Mouse (Mus musculus): Measurements from ENCODE around the gene Exo5. TPM values are rescaled to one million over a fixed set of nuclear protein-coding genes. Genes with fewer than 3 reads are reported as not detected.
A peak's percentile ranks its signal among the peaks of the same experiment; 100 is the strongest.

Gene Exo5
- polyA plus RNA-seq, 1 experiment from 2014 or later: 13.1 TPM

DNA sequence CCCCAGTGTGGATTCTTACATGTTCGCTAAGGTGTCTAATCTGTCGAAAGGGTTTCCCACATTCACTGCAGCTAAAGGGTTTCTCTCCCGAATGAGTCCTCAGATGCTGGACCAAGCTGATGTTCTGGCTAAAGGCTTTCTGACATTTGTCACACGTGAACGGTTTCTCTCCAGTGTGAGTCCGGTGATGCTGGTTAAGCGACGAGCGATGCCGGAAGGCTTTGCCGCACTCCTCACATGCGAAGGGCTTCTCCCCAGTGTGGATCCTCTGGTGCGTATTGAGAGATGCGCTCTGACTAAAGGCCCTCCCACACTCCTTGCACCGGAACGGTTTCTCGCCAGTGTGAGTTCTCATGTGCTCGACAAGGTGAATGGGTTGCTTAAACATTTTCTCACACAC is 5.9 kb upstream of the Exo5 start:
- ATAC-seq (no peak), DNase-seq (ENCODE audit: low spot score) (no peak)
- no peaks in the 10 kb centered on the region; the same call in 1 of the 2 replicates for H3K36me3 ChIP-seq (ENCODE audit: insufficient read depth, low read length)
- 0 out of 2 replicates have a peak, but pooled peaks cover 5% of the 10 kb centered on the region for H3K9me3 ChIP-seq (ENCODE audit: low read length)
- no peak overlapping the region for H3K9ac ChIP-seq (replicated peaks; ENCODE audit: low read depth)
- whole genome bisulfite sequencing: 96% methylated on average over 18 of the region's 18 CpGs
- H3K27me3 ChIP-seq (replicated peaks; ENCODE audit: insufficient read depth, low read length): no peaks in the 10 kb centered on the region
- no peak overlapping the region for H3K4me3 ChIP-seq (ENCODE audit: low read depth, low read length)
- no peak for TF ChIP-seq EP300 (IDR thresholded peaks at IDR 0.05)
- no peak overlapping the region for H3K4me2 ChIP-seq (replicated peaks; ENCODE audit: low read depth, low read length)
- no peaks in the 10 kb centered on the region for H3K4me1 ChIP-seq (ENCODE audit: insufficient read depth, low read depth, low read length)
- no peak overlapping the region for H3K27ac ChIP-seq (ENCODE audit: low read length)

DNA sequence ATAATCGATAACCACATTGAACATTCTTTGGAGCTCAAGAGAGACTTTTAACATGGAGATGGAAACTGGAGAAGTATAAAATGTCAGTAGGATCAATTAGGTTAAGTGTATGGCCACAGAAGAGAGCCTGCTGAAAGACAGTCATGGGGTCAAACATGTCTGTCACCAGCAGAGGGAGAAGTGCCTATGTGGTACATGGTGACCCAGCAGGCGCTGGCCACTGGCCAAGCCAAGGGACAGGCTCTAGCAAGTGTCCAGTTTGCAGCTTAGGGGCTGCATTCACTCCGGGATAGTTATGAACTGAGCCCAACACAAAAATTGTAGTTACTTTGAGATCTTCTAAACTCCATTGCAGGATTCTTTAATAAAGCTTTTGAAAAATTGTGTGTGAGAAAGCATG is 3.9 kb upstream of the Exo5 start:
- ATAC-seq: no peak

DNA sequence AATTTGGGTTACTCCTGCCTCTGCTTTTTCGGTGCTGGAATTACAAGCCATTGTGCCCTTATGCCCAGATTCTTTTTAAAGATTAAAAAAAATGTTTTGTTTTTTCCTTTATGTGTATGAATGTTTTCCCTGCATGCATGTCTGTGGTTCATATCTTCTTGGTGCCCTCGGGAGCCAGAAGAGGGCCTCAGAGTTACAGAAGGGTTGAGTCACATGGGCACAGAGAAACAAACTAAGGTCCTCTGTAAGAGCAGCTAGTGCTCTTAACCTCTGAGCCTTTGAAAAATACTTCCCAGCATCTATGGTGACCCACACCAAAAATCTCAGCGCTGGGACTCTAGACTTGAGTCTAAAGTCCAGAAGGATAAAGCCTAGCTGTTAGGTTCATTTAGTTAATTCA is 569 bp upstream of the Exo5 start:
- WGBS: 11% methylated on average over 3 of the region's 3 CpGs
- Histone ChIP-seq H3K4me3 (ENCODE audit: low read depth, low read length) (peak overlapping the region; percentile 50), H3K9me3 (ENCODE audit: low read length) (no peaks in the 10 kb centered on the region), H3K4me2 (replicated peaks; ENCODE audit: low read depth, low read length) (peak overlapping the region; percentile 57), H3K27me3 (replicated peaks; ENCODE audit: insufficient read depth, low read length) (no peaks in the 10 kb centered on the region), H3K36me3 (ENCODE audit: insufficient read depth, low read length) (peaks cover 3% of the 10 kb centered on the region; the same call in 1 of the 2 replicates), H3K9ac (replicated peaks; ENCODE audit: low read depth) (peak overlapping the region; percentile 72), H3K4me1 (ENCODE audit: insufficient read depth, low read depth, low read length) (peaks cover 3% of the 10 kb centered on the region; the same call in 1 of the 2 replicates), H3K27ac (ENCODE audit: low read length) (peak overlapping the region; percentile 93)
- no peak; the same call in 1 of the 2 replicates for TF ChIP-seq EP300 (IDR thresholded peaks at IDR 0.05)
- TF ChIP-seq CTCF (IDR thresholded peaks at IDR 0.05): peak; percentile 64
- DNase-seq (ENCODE audit: low spot score) (peak; percentile 75), ATAC-seq (peak; percentile 67)

More for the DNA sequence above, 3.9 kb upstream of the Exo5 start:
- Histone ChIP-seq H3K9me3 (ENCODE audit: low read length) (0 out of 2 replicates have a peak, but pooled peaks cover 5% of the 10 kb centered on the region), H3K36me3 (ENCODE audit: insufficient read depth, low read length) (no peaks in the 10 kb centered on the region; the same call in 1 of the 2 replicates), H3K4me1 (ENCODE audit: insufficient read depth, low read depth, low read length) (peaks cover 3% of the 10 kb centered on the region; the same call in 1 of the 2 replicates), H3K4me3 (ENCODE audit: low read depth, low read length) (no peak overlapping the region), H3K27me3 (replicated peaks; ENCODE audit: insufficient read depth, low read length) (no peaks in the 10 kb centered on the region), H3K27ac (ENCODE audit: low read length) (no peak overlapping the region), H3K9ac (replicated peaks; ENCODE audit: low read depth) (no peak overlapping the region), H3K4me2 (replicated peaks; ENCODE audit: low read depth, low read length) (no peak overlapping the region)
- no peak for DNase-seq (ENCODE audit: low spot score)
- no peak for TF ChIP-seq EP300 (IDR thresholded peaks at IDR 0.05)
- peak; percentile 37 for TF ChIP-seq CTCF (IDR thresholded peaks at IDR 0.05)
- WGBS: 78% methylated on average over 3 of the region's 3 CpGs

DNA sequence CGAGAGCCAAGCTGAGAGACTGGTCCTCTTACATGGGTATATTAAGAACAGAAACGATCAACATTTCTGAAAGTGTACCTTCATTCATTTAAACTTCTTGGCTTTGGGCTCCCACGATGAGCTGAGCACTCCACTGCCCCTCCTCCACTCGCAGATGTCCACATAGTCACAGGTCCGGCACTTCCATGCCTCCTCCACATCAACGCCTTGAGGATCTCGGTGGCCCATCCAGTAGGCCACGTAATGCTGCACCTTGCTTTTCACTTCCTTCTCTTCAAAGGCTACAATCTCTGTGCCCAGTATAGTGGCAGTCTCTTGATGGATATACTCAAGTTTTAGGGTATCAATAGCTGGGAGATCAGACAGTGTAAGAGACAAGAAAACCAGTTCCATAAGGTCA is 3.4 kb downstream of the Exo5 start:
- ATAC-seq (no peak), DNase-seq (ENCODE audit: low spot score) (no peak)
- no peaks in the 10 kb centered on the region for H3K27me3 ChIP-seq (replicated peaks; ENCODE audit: insufficient read depth, low read length)
- no peak overlapping the region for H3K4me2 ChIP-seq (replicated peaks; ENCODE audit: low read depth, low read length)
- TF ChIP-seq CTCF (IDR thresholded peaks at IDR 0.05): no peak
- TF ChIP-seq EP300 (IDR thresholded peaks at IDR 0.05): no peak
- H3K9ac ChIP-seq (replicated peaks; ENCODE audit: low read depth): no peak overlapping the region
- H3K27ac ChIP-seq (ENCODE audit: low read length): no peak overlapping the region
- peaks cover 3% of the 10 kb centered on the region; the same call in 1 of the 2 replicates for H3K4me1 ChIP-seq (ENCODE audit: insufficient read depth, low read depth, low read length)
- H3K4me3 ChIP-seq (ENCODE audit: low read depth, low read length): no peak overlapping the region
- H3K36me3 ChIP-seq (ENCODE audit: insufficient read depth, low read length): 0 out of 2 replicates have a peak, but pooled peaks cover 3% of the 10 kb centered on the region
- no peaks in the 10 kb centered on the region for H3K9me3 ChIP-seq (ENCODE audit: low read length)
- WGBS: 91% methylated on average over 8 of the region's 8 CpGs

DNA sequence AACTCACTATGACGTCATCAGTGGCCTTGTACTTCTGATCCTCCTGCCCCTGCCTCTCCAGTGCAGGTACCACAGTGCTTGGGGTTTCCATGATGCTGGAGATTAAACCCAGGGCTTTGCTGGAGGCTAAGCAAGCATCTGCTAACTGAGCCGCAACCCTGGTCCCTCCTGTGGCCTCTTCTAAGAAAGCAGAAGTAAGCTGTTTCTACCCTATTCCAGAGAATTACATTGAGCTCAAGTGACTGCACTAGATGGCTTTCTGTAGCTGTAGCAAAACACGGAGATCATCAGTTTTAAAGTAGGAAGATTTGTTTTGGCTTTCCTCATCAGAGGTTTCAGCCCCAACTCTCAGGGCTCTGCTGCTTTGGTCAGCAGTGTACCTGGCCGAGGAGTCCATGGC is 10.3 kb downstream of the Exo5 start:
- no peak overlapping the region for H3K27ac ChIP-seq (ENCODE audit: low read length)
- no peak for TF ChIP-seq CTCF (IDR thresholded peaks at IDR 0.05)
- no peak for TF ChIP-seq EP300 (IDR thresholded peaks at IDR 0.05)
- H3K4me3 ChIP-seq (ENCODE audit: low read depth, low read length): no peak overlapping the region
- H3K4me2 ChIP-seq (replicated peaks; ENCODE audit: low read depth, low read length): no peak overlapping the region
- no peaks in the 10 kb centered on the region for H3K36me3 ChIP-seq (ENCODE audit: insufficient read depth, low read length)
- ATAC-seq (no peak), DNase-seq (ENCODE audit: low spot score) (no peak)
- 70% methylated on average over 4 of the region's 4 CpGs for WGBS
- no peaks in the 10 kb centered on the region for H3K4me1 ChIP-seq (ENCODE audit: insufficient read depth, low read depth, low read length)
- no peaks in the 10 kb centered on the region for H3K9me3 ChIP-seq (ENCODE audit: low read length)
- H3K27me3 ChIP-seq (replicated peaks; ENCODE audit: insufficient read depth, low read length): no peaks in the 10 kb centered on the region
- no peak overlapping the region for H3K9ac ChIP-seq (replicated peaks; ENCODE audit: low read depth)

DNA sequence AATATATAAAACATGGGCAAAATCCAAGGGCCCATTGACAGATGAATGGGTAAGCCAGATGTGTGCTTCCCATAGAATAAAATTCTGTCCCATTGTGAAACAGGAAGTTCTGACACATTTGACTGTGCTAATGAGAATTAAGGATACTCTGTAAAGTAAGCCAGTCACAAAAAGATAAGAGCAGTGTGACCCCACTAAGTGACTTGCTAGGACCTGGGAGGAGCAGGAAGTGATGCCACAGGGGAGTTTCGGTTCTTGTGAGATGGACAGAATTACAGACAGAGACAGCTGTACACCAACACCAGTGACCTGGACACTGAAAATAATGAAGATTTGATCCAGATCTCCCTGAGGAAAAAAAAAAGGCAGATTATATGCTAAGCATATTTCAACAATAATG is 11.0 kb downstream of the Exo5 start:
- Histone ChIP-seq H3K27ac (ENCODE audit: low read length) (no peak overlapping the region), H3K4me1 (ENCODE audit: insufficient read depth, low read depth, low read length) (no peaks in the 10 kb centered on the region), H3K36me3 (ENCODE audit: insufficient read depth, low read length) (no peaks in the 10 kb centered on the region), H3K4me3 (ENCODE audit: low read depth, low read length) (no peak overlapping the region), H3K9ac (replicated peaks; ENCODE audit: low read depth) (no peak overlapping the region), H3K27me3 (replicated peaks; ENCODE audit: insufficient read depth, low read length) (no peaks in the 10 kb centered on the region), H3K9me3 (ENCODE audit: low read length) (no peaks in the 10 kb centered on the region), H3K4me2 (replicated peaks; ENCODE audit: low read depth, low read length) (no peak overlapping the region)
- ATAC-seq (no peak), DNase-seq (ENCODE audit: low spot score) (no peak)
- TF ChIP-seq CTCF (IDR thresholded peaks at IDR 0.05): no peak
- no peak for TF ChIP-seq EP300 (IDR thresholded peaks at IDR 0.05)
- 70% methylated on average over 1 of the region's 1 CpGs for WGBS

DNA sequence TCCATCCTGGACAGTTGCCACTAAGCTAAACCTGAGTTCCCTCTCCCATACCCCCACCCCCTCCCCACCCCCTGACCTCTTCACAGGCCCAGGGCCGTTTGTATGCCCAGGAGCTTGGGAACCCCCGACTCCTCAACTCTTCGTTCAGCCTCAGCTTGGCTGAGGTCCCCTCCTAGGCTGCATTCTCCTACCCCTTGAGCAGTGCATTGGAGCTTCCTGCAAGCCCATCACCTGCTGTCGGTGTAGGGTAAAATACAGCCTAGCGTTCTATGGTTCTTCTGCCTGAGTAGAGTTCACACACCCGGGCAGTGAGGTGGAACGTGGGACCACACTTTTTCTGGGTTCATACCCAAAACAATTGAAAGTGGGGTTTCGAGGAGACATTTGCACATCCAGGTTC is 11.4 kb downstream of the Exo5 start:
- TF ChIP-seq EP300 (IDR thresholded peaks at IDR 0.05): no peak
- TF ChIP-seq CTCF (IDR thresholded peaks at IDR 0.05): no peak
- no peaks in the 10 kb centered on the region for H3K4me1 ChIP-seq (ENCODE audit: insufficient read depth, low read depth, low read length)
- no peaks in the 10 kb centered on the region for H3K9me3 ChIP-seq (ENCODE audit: low read length)
- H3K27ac ChIP-seq (ENCODE audit: low read length): no peak overlapping the region
- no peaks in the 10 kb centered on the region for H3K36me3 ChIP-seq (ENCODE audit: insufficient read depth, low read length)
- H3K4me2 ChIP-seq (replicated peaks; ENCODE audit: low read depth, low read length): no peak overlapping the region
- H3K27me3 ChIP-seq (replicated peaks; ENCODE audit: insufficient read depth, low read length): no peaks in the 10 kb centered on the region
- ATAC-seq: no peak
- no peak for DNase-seq (ENCODE audit: low spot score)
- no peak overlapping the region for H3K4me3 ChIP-seq (ENCODE audit: low read depth, low read length)
- H3K9ac ChIP-seq (replicated peaks; ENCODE audit: low read depth): no peak overlapping the region
- WGBS: 68% methylated on average over 8 of the region's 8 CpGs

Data from lung, postnatal 0 days (tissue).